Mouse (Mus musculus): Measurements from ENCODE around the gene Zfyve26. TPM values are rescaled to one million over a fixed set of nuclear protein-coding genes. Genes with fewer than 3 reads are reported as not detected.
A peak's percentile ranks its signal among the peaks of the same experiment; 100 is the strongest.

The Zfyve26 gene
- polyA plus RNA-seq, 1 experiment from 2014 or later: 6.3 TPM

DNA sequence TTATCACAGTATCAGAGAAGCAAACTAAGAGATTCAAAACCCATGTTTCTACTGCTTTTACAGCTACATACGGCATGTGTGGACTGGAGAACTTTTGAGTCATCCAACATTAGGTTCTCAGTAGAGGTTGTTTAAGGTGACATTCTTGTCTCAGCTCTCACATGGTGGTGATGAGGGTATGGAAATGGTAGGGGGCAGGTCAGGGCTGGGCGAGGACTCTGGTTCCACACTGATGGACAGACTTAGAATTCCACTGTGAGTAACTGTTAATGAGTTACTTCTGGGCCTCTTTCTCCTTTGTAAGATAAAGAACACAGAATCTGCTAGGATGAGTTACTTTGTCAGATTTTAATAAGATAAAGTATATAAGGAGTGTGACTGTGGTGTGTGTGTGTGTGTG, 36.0 kb downstream of the Zfyve26 start:
- H3K4me1 ChIP-seq (replicated peaks): no peaks in the 10 kb centered on the region
- no peak overlapping the region for H3K4me2 ChIP-seq
- H3K36me3 ChIP-seq: peaks cover 68% of the 10 kb centered on the region
- WGBS (ENCODE audit: insufficient replicate concordance): 91% methylated on average over 2 of the region's 2 CpGs
- ATAC-seq (ENCODE audit: low read depth) (no peak), DNase-seq (no peak)
- no peak overlapping the region for H3K4me3 ChIP-seq (replicated peaks)
- H3K9me3 ChIP-seq (replicated peaks): no peaks in the 10 kb centered on the region
- no peak overlapping the region for H3K27ac ChIP-seq
- H3K9ac ChIP-seq: no peak overlapping the region
- no peaks in the 10 kb centered on the region for H3K27me3 ChIP-seq

DNA sequence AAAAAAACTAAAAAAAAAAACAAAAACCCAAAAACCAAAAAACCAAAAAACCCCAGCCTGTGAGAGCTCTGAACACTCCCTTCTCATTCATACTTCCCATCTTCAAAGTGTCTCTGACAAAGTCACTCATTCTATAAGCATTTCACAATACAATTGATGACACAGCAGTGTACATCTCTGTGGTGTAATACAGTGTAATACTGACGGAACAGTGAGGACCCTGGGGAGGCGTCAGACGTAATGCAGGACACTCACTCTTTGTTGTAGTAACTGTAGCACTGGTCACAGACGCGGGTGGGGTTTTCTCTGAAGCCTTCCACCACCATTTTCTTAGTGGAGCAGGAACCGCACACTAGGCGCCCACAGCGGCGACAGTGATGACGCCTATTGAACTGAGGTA, 41.1 kb downstream of the Zfyve26 start:
- no peak overlapping the region for H3K4me2 ChIP-seq
- no peak overlapping the region for H3K27ac ChIP-seq
- H3K27me3 ChIP-seq: no peaks in the 10 kb centered on the region
- DNase-seq (no peak), ATAC-seq (ENCODE audit: low read depth) (no peak)
- H3K9me3 ChIP-seq (replicated peaks): no peaks in the 10 kb centered on the region
- H3K4me1 ChIP-seq (replicated peaks): no peaks in the 10 kb centered on the region
- H3K36me3 ChIP-seq: peaks cover 69% of the 10 kb centered on the region
- 88% methylated on average over 10 of the region's 10 CpGs for WGBS (ENCODE audit: insufficient replicate concordance)
- no peak overlapping the region for H3K4me3 ChIP-seq (replicated peaks)
- no peak overlapping the region for H3K9ac ChIP-seq

DNA sequence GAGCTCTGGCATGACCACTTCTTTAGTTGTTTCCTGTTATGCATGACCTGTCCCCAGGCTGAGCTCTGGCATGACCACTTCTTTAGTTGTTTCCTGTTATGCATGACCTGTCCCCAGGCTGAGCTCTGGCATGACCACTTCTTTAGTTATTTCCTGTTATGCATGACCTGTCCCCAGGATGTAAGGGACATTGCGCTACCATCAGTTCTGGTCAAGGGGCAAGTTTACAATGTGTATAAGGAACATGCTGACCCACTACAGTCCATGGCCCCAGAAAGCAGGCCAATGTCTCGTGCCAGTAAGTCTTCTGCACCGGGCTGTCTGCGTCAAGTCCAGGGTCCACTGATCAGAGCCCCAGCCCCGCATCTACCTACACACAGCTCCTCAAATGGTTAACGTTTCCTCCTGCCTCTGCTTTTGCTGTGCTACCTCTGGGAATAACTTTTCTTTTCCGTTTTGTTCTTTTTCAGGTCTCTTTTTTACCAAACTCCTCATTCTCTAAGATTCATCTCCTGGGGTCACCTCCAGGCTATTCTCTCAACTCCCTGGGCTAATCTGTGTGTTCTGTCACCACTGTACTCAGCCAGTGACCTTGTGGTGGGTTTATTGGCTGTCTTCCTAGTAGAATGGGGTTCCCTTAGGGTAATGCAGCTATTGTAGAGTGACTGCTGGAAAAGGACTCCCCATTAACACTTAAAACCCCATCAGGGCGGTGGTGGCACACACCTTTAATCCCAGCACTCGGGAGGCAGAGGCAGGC, 42.6 kb downstream of the Zfyve26 start:
- Histone ChIP-seq H3K9me3 (replicated peaks) (no peaks in the 10 kb centered on the region), H3K27me3 (no peaks in the 10 kb centered on the region), H3K36me3 (peaks cover 78% of the 10 kb centered on the region), H3K4me1 (replicated peaks) (no peaks in the 10 kb centered on the region), H3K4me2 (no peak overlapping the region), H3K4me3 (replicated peaks) (no peak overlapping the region), H3K27ac (no peak overlapping the region), H3K9ac (no peak overlapping the region)
- 83% methylated on average over 9 of the region's 9 CpGs for WGBS (ENCODE audit: insufficient replicate concordance)
- no peak for ATAC-seq (ENCODE audit: low read depth)
- no peak for DNase-seq

DNA sequence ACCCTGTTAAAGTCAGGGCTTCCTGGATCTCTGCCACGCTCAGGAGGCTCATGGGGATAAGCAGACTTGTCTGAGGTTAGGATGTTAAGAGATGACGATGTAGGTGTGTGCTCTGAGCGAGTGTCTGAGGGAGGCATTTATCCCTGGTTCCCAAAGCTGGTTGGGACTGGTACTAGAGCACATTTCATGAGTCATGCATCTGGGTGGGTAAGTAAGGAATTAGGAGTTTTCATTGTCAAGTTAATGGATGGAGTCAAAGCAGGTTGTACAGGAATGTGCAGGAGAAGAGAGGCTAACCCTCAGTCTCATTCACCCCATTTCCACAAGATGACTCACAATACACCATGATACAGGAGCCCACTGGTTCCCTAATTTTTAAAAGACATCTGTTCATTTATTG, 48.0 kb downstream of the Zfyve26 start:
- 76% methylated on average over 3 of the region's 3 CpGs for WGBS (ENCODE audit: insufficient replicate concordance)
- Histone ChIP-seq H3K36me3 (peaks cover 92% of the 10 kb centered on the region), H3K4me2 (no peak overlapping the region), H3K27me3 (no peaks in the 10 kb centered on the region), H3K27ac (no peak overlapping the region), H3K4me3 (replicated peaks) (no peak overlapping the region), H3K9me3 (replicated peaks) (no peaks in the 10 kb centered on the region), H3K9ac (no peak overlapping the region), H3K4me1 (replicated peaks) (no peaks in the 10 kb centered on the region)
- ATAC-seq (ENCODE audit: low read depth) (no peak), DNase-seq (no peak)

DNA sequence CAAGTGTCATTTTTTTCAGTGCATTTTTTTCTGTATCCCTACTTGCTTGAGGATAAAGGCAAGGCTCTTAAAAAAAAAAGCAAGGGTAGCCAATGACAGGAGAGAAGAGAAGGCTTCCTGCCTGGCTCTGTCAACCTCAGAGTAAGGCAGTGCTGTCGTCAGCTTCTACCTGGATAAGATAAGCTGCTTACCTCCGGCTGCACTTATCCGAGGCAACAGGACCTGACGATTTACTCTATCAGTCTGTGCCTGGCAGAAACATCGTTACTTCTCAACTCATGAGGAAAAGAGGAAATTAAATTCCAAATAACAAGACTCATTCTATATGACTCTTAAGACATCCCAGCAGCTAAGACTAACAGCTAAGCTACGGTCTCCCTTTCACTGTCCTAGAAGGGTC, 53.2 kb downstream of the Zfyve26 start:
- peaks cover 90% of the 10 kb centered on the region for H3K36me3 ChIP-seq
- no peak for DNase-seq
- no peak for ATAC-seq (ENCODE audit: low read depth)

DNA sequence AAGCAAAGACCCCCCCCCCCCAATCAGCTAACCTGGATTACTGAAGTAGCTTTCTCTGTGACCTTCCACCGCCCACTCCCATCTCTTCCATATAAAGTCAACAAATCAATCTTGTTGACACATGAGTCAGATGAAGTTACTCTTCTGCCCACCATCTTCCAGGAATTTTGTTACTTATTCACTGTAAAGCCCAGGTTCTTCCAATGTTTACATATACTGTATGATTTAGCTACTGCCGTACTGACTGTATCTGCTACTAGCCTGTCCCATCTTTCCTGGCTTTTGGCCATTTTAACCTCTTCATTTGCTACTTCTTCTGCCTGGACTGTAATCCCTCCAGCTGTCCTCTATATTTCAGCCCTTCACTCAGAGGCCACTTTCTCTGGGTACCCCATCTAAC, 54.1 kb downstream of the Zfyve26 start:
- Histone ChIP-seq H3K4me2 (no peak overlapping the region), H3K9me3 (replicated peaks) (no peaks in the 10 kb centered on the region), H3K9ac (no peak overlapping the region), H3K36me3 (peaks cover 92% of the 10 kb centered on the region), H3K4me3 (replicated peaks) (no peak overlapping the region), H3K27me3 (no peaks in the 10 kb centered on the region), H3K4me1 (replicated peaks) (no peaks in the 10 kb centered on the region), H3K27ac (no peak overlapping the region)
- 76% methylated on average over 2 of the region's 2 CpGs for WGBS (ENCODE audit: insufficient replicate concordance)
- ATAC-seq (ENCODE audit: low read depth) (no peak), DNase-seq (no peak)

More for the DNA sequence above, 53.2 kb downstream of the Zfyve26 start:
- no peak overlapping the region for H3K4me2 ChIP-seq
- H3K4me3 ChIP-seq (replicated peaks): no peak overlapping the region
- no peaks in the 10 kb centered on the region for H3K9me3 ChIP-seq (replicated peaks)
- WGBS (ENCODE audit: insufficient replicate concordance): 69% methylated on average over 6 of the region's 6 CpGs
- no peak overlapping the region for H3K9ac ChIP-seq
- no peaks in the 10 kb centered on the region for H3K4me1 ChIP-seq (replicated peaks)
- no peak overlapping the region for H3K27ac ChIP-seq
- no peaks in the 10 kb centered on the region for H3K27me3 ChIP-seq

DNA sequence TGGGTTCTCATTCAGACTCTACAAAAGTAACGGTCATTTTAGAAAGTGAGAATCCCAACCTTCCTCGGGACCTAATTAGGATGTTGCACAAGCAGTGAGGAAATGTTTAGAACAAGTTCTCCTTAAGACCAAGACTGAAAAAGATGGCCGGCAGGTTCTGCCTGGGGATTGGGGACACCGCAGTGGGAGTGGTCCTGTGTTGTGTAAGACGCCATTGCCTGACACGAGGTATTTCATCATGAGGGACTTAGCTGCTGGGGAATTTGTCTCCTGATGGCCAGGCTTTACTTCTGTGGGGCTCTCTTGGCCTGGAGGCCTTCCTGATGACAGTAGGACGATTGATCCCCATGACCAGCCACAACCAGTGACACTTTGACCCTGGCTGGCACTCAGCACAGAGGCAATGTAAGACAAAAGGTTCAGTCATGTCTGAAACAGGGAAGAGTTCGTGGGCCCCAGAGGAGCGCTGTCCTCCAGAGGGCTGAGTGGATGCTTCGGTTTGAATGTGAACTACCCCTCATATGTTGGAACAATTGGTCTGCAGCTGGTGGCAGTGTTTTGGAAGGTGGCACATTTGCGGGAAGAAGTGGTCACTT, 60.5 kb downstream of the Zfyve26 start:
- H3K4me1 ChIP-seq (replicated peaks): no peaks in the 10 kb centered on the region
- H3K27ac ChIP-seq: no peak overlapping the region
- no peak overlapping the region for H3K4me3 ChIP-seq (replicated peaks)
- no peak overlapping the region for H3K4me2 ChIP-seq
- H3K27me3 ChIP-seq: no peaks in the 10 kb centered on the region
- no peak for ATAC-seq (ENCODE audit: low read depth)
- H3K36me3 ChIP-seq: peaks cover 58% of the 10 kb centered on the region
- WGBS (ENCODE audit: insufficient replicate concordance): 75% methylated on average over 11 of the region's 11 CpGs
- H3K9me3 ChIP-seq (replicated peaks): no peaks in the 10 kb centered on the region
- no peak overlapping the region for H3K9ac ChIP-seq
- DNase-seq: no peak

DNA sequence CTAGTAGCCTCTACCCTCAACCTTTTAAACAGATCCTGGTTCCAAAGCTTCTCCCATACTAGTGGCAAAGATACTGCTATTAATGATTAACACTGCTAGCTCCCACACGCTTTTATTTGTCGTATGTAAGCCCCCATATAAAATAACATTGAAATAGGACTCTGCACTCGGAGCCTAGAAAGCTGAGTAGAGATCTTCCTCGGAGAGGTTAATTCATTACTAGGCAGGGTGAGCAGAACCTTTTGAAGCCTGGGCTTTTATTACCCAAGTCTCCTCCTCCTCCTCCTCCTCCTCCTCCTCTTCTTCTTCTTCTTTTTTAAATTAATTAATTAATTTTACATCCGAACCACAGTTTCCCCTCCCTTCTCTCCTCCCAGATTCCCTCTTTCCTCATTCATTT, 78.6 kb downstream of the Zfyve26 start:
- ATAC-seq (ENCODE audit: low read depth) (no peak), DNase-seq (no peak)
- H3K4me1 ChIP-seq (replicated peaks): no peaks in the 10 kb centered on the region
- H3K27ac ChIP-seq: no peak overlapping the region
- no peaks in the 10 kb centered on the region for H3K27me3 ChIP-seq
- no peak overlapping the region for H3K9ac ChIP-seq
- WGBS (ENCODE audit: insufficient replicate concordance): 51% methylated on average over 5 of the region's 5 CpGs
- H3K4me3 ChIP-seq (replicated peaks): no peak overlapping the region
- no peaks in the 10 kb centered on the region for H3K9me3 ChIP-seq (replicated peaks)
- H3K36me3 ChIP-seq: no peaks in the 10 kb centered on the region
- no peak overlapping the region for H3K4me2 ChIP-seq

DNA sequence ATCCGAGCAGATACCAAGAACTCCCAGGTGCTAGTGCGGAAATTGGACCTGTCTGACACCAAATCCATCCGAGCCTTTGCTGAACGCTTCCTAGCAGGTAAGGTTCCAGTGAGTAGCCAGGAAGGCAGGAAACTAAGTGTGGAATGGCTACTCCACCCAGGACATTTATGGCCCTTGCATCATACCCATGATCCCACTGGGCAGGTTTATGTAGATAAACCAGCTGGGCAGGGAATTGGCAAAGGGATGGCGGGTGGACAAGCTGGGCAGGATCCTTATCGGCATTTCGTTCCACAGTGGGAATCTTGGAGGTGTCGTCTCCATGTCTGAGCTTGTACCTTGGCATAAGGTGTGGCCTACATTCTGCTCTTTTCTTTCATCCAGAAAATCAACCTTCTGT, 84.7 kb downstream of the Zfyve26 start:
- no peak for ATAC-seq (ENCODE audit: low read depth)
- Histone ChIP-seq H3K27ac (no peak overlapping the region), H3K4me1 (replicated peaks) (peaks cover 9% of the 10 kb centered on the region; the same call in 1 of the 2 replicates), H3K27me3 (no peaks in the 10 kb centered on the region), H3K36me3 (no peaks in the 10 kb centered on the region), H3K4me2 (no peak overlapping the region), H3K9me3 (replicated peaks) (no peaks in the 10 kb centered on the region), H3K9ac (no peak overlapping the region), H3K4me3 (replicated peaks) (no peak overlapping the region)
- DNase-seq: no peak
- 73% methylated on average over 8 of the region's 8 CpGs for WGBS (ENCODE audit: insufficient replicate concordance)

DNA sequence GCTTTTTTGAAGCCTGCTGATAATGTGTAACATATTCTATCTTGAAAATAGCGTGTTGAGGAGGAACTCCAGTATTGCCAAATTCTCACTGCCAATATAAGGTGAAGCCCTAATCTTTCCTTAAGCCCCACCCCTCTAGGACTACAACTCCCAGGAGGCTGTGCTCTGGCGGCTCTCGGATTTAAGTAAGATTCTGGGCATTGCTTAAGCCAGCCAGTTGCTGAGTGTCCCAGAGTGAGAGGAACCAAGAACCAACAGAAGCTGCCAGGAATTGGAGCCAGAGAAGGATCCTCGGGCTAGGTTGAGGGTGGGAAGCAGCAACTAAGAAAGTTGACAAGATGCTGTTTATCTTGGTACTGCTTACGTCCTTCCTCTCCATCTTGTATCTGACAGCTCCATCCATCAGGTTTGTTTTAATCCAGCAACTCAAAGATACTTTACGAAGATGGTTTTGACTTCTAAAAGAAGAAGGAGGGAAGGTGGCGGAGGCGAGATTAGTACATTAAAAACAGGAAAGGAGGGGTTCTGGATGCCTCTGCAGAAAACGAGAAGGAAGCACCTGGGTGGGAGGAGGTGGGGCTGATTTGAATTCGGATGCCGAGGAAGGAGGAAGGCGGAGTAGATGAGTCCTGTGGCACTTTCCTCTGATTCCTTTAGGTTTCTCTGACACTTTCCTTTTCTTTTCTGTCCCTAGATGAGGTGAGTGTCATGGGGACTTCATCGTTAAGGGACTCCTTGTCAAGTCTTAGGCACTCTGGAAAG, 87.2 kb downstream of the Zfyve26 start, which contains the start of gene Rdh12:
TSS of gene Rdh12 (plus strand) at position 212 of the 762 bp plus-strand sequence.
- Histone ChIP-seq H3K4me3 (replicated peaks) (peak within 1 kb of the TSS; percentile 44), H3K27me3 (no peaks in the 10 kb centered on the region), H3K9me3 (replicated peaks) (no peaks in the 10 kb centered on the region), H3K36me3 (no peaks in the 10 kb centered on the region), H3K4me1 (replicated peaks) (peaks cover 9% of the 10 kb centered on the region; the same call in 1 of the 2 replicates), H3K9ac (no peak within 1 kb of the TSS), H3K4me2 (peak within 1 kb of the TSS; percentile 61), H3K27ac (no peak within 1 kb of the TSS)
- WGBS (ENCODE audit: insufficient replicate concordance): 5% methylated on average over 13 of the region's 13 CpGs
- no peak for DNase-seq
- peak; percentile 39; the same call in 1 of the 2 replicates for ATAC-seq (ENCODE audit: low read depth)

DNA sequence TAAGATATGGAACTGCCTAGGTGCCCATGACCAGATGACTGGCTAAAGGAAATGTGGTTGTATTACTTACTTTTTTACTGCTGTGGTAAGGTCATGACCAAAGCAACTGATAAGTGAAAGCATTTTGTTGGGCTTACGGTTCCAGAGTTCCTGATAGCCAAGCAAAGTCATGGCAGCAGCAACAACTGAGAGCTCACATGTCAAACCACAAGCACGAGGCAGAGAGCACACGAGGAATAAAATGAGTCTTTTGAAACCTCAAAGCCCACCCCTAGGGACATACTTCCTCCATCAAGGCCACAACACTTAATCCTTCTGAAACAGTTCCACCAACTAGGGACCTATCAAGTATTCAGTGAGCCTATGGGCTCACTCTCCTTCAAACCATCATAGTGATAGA, 94.2 kb downstream of the Zfyve26 start:
- Histone ChIP-seq H3K9me3 (replicated peaks) (no peaks in the 10 kb centered on the region), H3K9ac (no peak overlapping the region), H3K4me3 (replicated peaks) (no peak overlapping the region), H3K36me3 (no peaks in the 10 kb centered on the region), H3K4me2 (no peak overlapping the region), H3K27ac (no peak overlapping the region), H3K27me3 (no peaks in the 10 kb centered on the region), H3K4me1 (replicated peaks) (no peaks in the 10 kb centered on the region)
- ATAC-seq (ENCODE audit: low read depth): no peak
- DNase-seq: no peak
- WGBS (ENCODE audit: insufficient replicate concordance): 21% methylated on average over 3 of the region's 3 CpGs
